Mouse (Mus musculus): ENCODE measurements around the gene Haghl. TPM values are rescaled to one million over a fixed set of nuclear protein-coding genes. Genes with fewer than 3 reads are reported as not detected.
A peak's percentile ranks its signal among the peaks of the same experiment; 100 is the strongest.

The Haghl gene
- polyA plus RNA-seq, 1 experiment, result 0.59 TPM

DNA sequence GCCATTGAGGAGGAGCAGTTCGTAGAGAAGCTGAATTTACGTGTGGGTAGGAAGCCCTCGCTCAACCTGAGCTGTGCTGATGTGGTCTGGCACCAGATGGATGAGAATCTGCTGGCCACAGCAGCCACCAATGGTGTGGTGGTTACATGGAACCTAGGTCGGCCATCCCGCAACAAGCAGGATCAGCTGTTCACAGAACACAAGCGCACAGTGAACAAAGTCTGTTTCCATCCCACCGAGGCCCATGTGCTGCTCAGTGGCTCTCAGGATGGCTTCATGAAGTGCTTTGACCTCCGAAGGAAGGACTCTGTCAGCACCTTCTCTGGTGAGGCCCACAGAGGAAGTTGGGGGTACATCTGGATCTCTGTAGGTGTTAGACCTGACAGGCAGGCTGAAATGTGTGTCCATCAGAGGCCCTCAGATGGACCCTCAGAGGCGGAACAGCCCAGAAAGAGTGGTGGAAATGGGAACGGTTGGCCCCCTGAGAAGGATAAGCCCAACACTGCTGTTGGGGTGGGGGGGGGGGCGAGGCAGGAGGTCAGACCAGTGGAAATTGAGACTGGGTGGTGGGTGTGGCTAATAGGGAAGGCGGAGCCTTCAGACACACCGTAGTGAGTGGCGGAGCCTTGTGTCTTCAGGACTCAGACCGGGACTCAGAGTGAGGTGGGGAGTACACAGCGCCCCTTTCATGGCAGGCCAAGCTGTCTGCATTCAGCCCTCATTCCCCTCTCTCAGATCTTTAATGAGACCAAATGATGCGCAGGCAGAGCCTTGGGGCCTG, 39.1 kb upstream of the Haghl start:
- H3K9me3 ChIP-seq (ENCODE audit: control insufficient read depth, low read length), result no peaks in the 10 kb centered on the region
- H3K4me1 ChIP-seq (ENCODE audit: control insufficient read depth), result peaks cover 70% of the 10 kb centered on the region
- no peak for TF ChIP-seq GATA1 (IDR thresholded peaks at IDR 0.05; ENCODE audit: low read length)
- TF ChIP-seq TAL1 (IDR thresholded peaks at IDR 0.05; ENCODE audit: low read length), result no peak
- H3K36me3 ChIP-seq (ENCODE audit: control insufficient read depth), result peaks cover 39% of the 10 kb centered on the region
- H3K27me3 ChIP-seq (ENCODE audit: control insufficient read depth), result peaks cover 32% of the 10 kb centered on the region
- H3K4me3 ChIP-seq (replicated peaks), result peak overlapping the region; percentile 73

GRCm38 (mm10) chr17:25823452-25823851, 38.0 kb upstream of the Haghl start, which contains the start of gene Wdr24:
Wdr24 (plus strand) TSS chr17:25823627.
- Histone ChIP-seq H3K36me3 (ENCODE audit: control insufficient read depth) (peaks cover 34% of the 10 kb centered on the region), H3K4me1 (ENCODE audit: control insufficient read depth) (peaks cover 66% of the 10 kb centered on the region), H3K27me3 (ENCODE audit: control insufficient read depth) (peaks cover 43% of the 10 kb centered on the region), H3K9me3 (ENCODE audit: control insufficient read depth, low read length) (no peaks in the 10 kb centered on the region), H3K4me3 (replicated peaks) (peak within 1 kb of the TSS; percentile 73)
- no peak for TF ChIP-seq GATA1 (IDR thresholded peaks at IDR 0.05; ENCODE audit: low read length)
- TF ChIP-seq TAL1 (IDR thresholded peaks at IDR 0.05; ENCODE audit: low read length), result no peak

DNA sequence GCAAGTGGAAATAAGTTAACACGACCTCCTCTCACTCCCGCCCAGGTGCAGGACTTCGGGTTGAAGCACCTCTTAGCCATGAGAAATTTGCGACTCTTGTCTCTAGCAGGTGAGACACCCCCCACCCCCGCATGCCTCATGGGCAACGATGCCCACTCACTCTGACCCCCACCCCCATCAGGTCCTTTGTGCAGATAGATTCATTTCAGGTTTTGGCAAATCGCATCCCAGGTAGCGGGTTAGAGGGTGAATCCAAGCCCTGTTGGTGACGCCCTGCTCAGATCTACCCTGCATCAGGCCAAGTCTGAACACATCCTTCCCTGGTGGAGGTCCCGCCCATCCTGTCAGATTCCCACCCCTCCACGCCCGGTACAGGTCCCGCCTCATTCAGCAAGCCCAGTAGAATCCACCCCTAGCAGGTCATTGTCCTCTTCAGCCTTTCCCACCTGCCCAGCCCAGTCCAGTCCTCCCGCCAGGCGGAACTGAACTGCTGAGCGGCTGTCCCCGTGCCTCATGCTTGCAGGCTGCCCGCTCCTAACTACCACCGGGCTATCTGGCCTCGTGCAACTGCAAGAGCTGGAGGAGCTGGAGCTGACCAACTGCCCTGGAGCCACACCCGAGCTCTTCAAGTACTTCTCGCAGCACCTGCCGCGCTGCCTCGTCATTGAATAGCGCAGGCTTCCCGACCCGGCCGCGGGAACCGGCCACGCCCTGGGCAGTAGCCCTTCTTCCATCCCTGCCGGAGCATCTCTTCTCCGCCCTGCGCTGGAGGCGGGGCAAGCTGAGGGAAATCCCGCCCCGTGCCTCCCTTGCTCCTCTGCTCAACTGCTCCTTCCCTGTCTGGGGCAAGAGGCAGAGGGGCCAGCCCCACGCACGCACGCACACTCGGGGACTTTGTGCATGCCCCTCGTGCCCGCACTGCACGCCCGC, 33.6 kb upstream of the Haghl start:
- peak overlapping the region; percentile 7 for H3K4me3 ChIP-seq (replicated peaks)
- peaks cover 80% of the 10 kb centered on the region for H3K27me3 ChIP-seq (ENCODE audit: control insufficient read depth)
- no peaks in the 10 kb centered on the region for H3K36me3 ChIP-seq (ENCODE audit: control insufficient read depth)
- H3K4me1 ChIP-seq (ENCODE audit: control insufficient read depth), result peaks cover 26% of the 10 kb centered on the region
- TF ChIP-seq GATA1 (IDR thresholded peaks at IDR 0.05; ENCODE audit: low read length), result no peak
- TF ChIP-seq TAL1 (IDR thresholded peaks at IDR 0.05; ENCODE audit: low read length), result no peak
- H3K9me3 ChIP-seq (ENCODE audit: control insufficient read depth, low read length), result no peaks in the 10 kb centered on the region

DNA sequence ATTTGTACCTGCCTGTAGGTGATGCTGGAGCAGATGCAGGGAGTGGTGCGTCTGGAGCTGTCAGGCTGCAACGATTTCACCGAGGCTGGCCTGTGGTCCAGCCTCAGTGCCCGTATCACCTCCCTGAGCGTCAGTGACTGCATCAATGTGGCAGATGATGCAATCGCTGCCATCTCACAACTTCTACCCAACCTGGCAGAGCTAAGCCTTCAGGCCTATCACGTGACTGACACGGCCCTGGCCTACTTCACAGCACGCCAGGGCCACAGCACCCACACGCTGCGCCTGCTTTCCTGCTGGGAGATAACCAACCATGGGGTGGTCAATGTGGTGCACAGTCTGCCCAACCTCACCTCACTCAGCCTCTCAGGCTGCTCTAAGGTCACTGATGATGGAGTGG, 32.2 kb upstream of the Haghl start:
- Histone ChIP-seq H3K27me3 (ENCODE audit: control insufficient read depth) (peaks cover 90% of the 10 kb centered on the region), H3K4me1 (ENCODE audit: control insufficient read depth) (peaks cover 13% of the 10 kb centered on the region), H3K4me3 (replicated peaks) (no peak overlapping the region), H3K9me3 (ENCODE audit: control insufficient read depth, low read length) (no peaks in the 10 kb centered on the region), H3K36me3 (ENCODE audit: control insufficient read depth) (no peaks in the 10 kb centered on the region)
- no peak for TF ChIP-seq TAL1 (IDR thresholded peaks at IDR 0.05; ENCODE audit: low read length)
- TF ChIP-seq GATA1 (IDR thresholded peaks at IDR 0.05; ENCODE audit: low read length), result no peak

GRCm38 (mm10) chr17:25813471-25813870, 28.0 kb upstream of the Haghl start:
- Histone ChIP-seq H3K4me3 (replicated peaks) (no peak overlapping the region), H3K4me1 (ENCODE audit: control insufficient read depth) (peaks cover 11% of the 10 kb centered on the region), H3K27me3 (ENCODE audit: control insufficient read depth) (peaks cover 91% of the 10 kb centered on the region), H3K36me3 (ENCODE audit: control insufficient read depth) (no peaks in the 10 kb centered on the region), H3K9me3 (ENCODE audit: control insufficient read depth, low read length) (peaks cover 4% of the 10 kb centered on the region; the same call in 1 of the 2 replicates)
- no peak for TF ChIP-seq TAL1 (IDR thresholded peaks at IDR 0.05; ENCODE audit: low read length)
- TF ChIP-seq GATA1 (IDR thresholded peaks at IDR 0.05; ENCODE audit: low read length), result no peak

GRCm38 (mm10) chr17:25810890-25811289, 25.4 kb upstream of the Haghl start:
- H3K4me3 ChIP-seq (replicated peaks), result no peak overlapping the region
- H3K9me3 ChIP-seq (ENCODE audit: control insufficient read depth, low read length), result peaks cover 4% of the 10 kb centered on the region; the same call in 1 of the 2 replicates
- peaks cover 11% of the 10 kb centered on the region for H3K4me1 ChIP-seq (ENCODE audit: control insufficient read depth)
- H3K36me3 ChIP-seq (ENCODE audit: control insufficient read depth), result no peaks in the 10 kb centered on the region
- peaks cover 85% of the 10 kb centered on the region for H3K27me3 ChIP-seq (ENCODE audit: control insufficient read depth)
- TF ChIP-seq TAL1 (IDR thresholded peaks at IDR 0.05; ENCODE audit: low read length) (no peak), GATA1 (IDR thresholded peaks at IDR 0.05; ENCODE audit: low read length) (no peak)

DNA sequence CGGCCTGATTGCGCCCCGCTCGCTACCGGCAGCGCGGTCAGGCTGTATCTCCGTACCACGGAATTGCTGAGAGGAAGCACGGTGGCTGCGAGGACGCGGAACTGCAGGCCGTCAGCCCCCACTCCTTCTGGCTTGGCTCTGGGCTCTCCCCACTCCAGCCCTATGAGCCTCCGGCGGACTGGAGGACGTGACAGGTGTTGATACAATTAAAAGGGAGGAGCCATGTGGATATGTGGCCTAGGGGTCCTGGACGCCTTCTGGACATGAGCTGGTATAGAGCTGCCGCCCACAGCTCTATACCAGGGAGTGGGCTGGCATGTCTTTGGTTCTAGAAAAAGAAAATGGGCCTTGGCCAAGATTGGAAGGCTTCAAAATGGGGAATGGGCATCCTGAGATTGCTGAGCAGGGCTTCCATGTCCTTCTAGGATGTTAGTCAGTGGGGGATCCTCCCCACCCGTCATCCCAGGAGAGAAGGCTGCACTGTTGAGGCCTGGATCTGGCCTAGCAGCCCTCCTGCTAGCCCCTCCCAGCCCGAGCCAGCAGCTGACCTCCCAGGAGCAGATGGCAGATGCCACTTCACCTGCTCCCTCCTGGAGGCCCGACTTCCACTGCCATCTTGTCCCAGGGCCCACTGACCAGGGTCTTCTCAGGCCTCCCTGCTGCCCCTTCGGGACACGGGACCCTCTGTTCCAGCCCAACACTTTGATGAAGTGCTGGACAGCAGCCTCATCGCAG, 24.3 kb upstream of the Haghl start:
- Histone ChIP-seq H3K4me3 (replicated peaks) (peak overlapping the region; percentile 28), H3K9me3 (ENCODE audit: control insufficient read depth, low read length) (peaks cover 4% of the 10 kb centered on the region; the same call in 1 of the 2 replicates), H3K36me3 (ENCODE audit: control insufficient read depth) (no peaks in the 10 kb centered on the region), H3K27me3 (ENCODE audit: control insufficient read depth) (peaks cover 85% of the 10 kb centered on the region), H3K4me1 (ENCODE audit: control insufficient read depth) (peaks cover 11% of the 10 kb centered on the region)
- no peak for TF ChIP-seq GATA1 (IDR thresholded peaks at IDR 0.05; ENCODE audit: low read length)
- no peak for TF ChIP-seq TAL1 (IDR thresholded peaks at IDR 0.05; ENCODE audit: low read length)

DNA sequence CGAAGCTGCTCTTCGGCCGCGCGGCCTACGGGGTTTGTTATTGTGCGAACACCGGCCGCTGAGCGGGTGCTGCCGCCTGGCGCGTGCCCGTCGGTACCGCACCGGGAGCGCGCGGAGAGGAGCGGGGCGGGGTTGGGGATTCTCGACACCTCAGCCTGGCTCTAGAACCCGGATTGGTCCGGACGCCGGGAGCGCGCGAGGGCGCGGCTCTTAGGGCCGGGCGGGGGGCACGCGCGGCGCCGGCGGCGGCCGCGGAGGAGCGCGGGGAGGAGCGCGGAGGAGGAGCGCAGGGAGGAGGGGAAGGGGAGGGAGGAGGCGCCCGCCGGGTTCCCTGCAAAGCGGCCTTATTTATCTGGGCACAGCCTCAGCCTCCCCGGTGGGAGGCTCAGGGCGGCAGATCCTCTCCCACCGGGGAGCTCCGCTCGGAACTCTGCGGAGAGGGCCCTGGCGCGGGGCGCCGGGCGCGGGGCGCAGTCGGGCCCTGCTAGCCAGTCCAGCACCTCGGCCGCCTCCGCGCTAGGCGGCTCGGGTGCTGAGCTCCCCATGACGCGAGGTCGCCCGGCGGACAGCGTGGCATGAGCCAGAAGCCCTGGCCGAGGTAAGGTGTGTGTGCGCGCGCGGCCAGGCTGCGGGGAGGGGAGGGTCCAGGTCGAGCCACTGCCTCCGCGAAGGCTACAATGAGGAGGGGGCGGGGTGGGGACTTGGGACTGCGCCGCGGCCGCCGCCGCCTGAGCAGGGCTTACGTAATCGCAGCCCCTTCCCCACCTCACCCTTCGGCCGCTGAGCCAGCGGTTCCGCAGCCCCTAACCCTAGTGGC, 23.5 kb upstream of the Haghl start, which contains the start of gene Fbxl16:
Gene Fbxl16, plus strand, starts transcription at position 297 of the 817 bp plus-strand sequence.
- Histone ChIP-seq H3K9me3 (ENCODE audit: control insufficient read depth, low read length) (peaks cover 4% of the 10 kb centered on the region; the same call in 1 of the 2 replicates), H3K4me3 (replicated peaks) (peak within 1 kb of the TSS; percentile 28), H3K4me1 (ENCODE audit: control insufficient read depth) (peaks cover 11% of the 10 kb centered on the region), H3K27me3 (ENCODE audit: control insufficient read depth) (peaks cover 81% of the 10 kb centered on the region), H3K36me3 (ENCODE audit: control insufficient read depth) (no peaks in the 10 kb centered on the region)
- TF ChIP-seq TAL1 (IDR thresholded peaks at IDR 0.05; ENCODE audit: low read length) (no peak), GATA1 (IDR thresholded peaks at IDR 0.05; ENCODE audit: low read length) (no peak)

Data from erythroblast, embryonic 14.5 days (primary cell).